Mouse (Mus musculus): Measurements from ENCODE around the gene Agr2. TPM values are rescaled to one million over a fixed set of nuclear protein-coding genes. Genes with fewer than 3 reads are reported as not detected.

Agr2 gene
- polyA plus RNA-seq, 1 experiment from 2014 or later, result not detected

- 0% methylated on average over 34 of the region's 35 CpGs for WGBS
- Histone ChIP-seq H3K36me3 (ENCODE audit: control insufficient read depth, insufficient read depth, low read length) (no peaks in the 10 kb centered on the region), H3K27ac (ENCODE audit: low read depth, low read length) (peak within 1 kb of the TSS; percentile 75), H3K9me3 (ENCODE audit: control insufficient read depth, low read length) (no peaks in the 10 kb centered on the region), H3K4me3 (ENCODE audit: low read depth, low read length) (peak within 1 kb of the TSS; percentile 86), H3K27me3 (ENCODE audit: control insufficient read depth, insufficient read depth, low read length) (no peaks in the 10 kb centered on the region), H3K4me2 (ENCODE audit: low read depth) (peak within 1 kb of the TSS; percentile 49), H3K4me1 (ENCODE audit: control insufficient read depth, insufficient read depth, low read length) (0 out of 2 replicates have a peak, but pooled peaks cover 3% of the 10 kb centered on the region), H3K9ac (ENCODE audit: low read length) (peak within 1 kb of the TSS; percentile 93)
- DNase-seq (ENCODE audit: low spot score) (peak; percentile 92), ATAC-seq (ENCODE audit: insufficient read depth, low FRiP score, low TSS enrichment) (peak; percentile 98)
Measured at GRCm38 (mm10) chr12:36042348-36042778, 49.7 kb downstream of the Agr2 start, which contains the start of gene Tspan13. Gene Tspan13, minus strand, starts transcription at chr12:36042500.

- Histone ChIP-seq H3K36me3 (ENCODE audit: control insufficient read depth, insufficient read depth, low read length) (no peaks in the 10 kb centered on the region), H3K4me2 (ENCODE audit: low read depth) (no peak overlapping the region), H3K4me1 (ENCODE audit: control insufficient read depth, insufficient read depth, low read length) (0 out of 2 replicates have a peak, but pooled peaks cover 3% of the 10 kb centered on the region), H3K4me3 (ENCODE audit: low read depth, low read length) (no peak overlapping the region), H3K9me3 (ENCODE audit: control insufficient read depth, low read length) (no peaks in the 10 kb centered on the region), H3K27me3 (ENCODE audit: control insufficient read depth, insufficient read depth, low read length) (no peaks in the 10 kb centered on the region), H3K27ac (ENCODE audit: low read depth, low read length) (no peak overlapping the region), H3K9ac (ENCODE audit: low read length) (no peak overlapping the region)
- ATAC-seq (ENCODE audit: insufficient read depth, low FRiP score, low TSS enrichment), result no peak
- 66% methylated on average over 2 of the region's 2 CpGs for WGBS
- DNase-seq (ENCODE audit: low spot score), result no peak
Measured at GRCm38 (mm10) chr12:36044691-36045090, 52.0 kb downstream of the Agr2 start.

- Histone ChIP-seq H3K27me3 (ENCODE audit: control insufficient read depth, insufficient read depth, low read length) (no peaks in the 10 kb centered on the region), H3K36me3 (ENCODE audit: control insufficient read depth, insufficient read depth, low read length) (no peaks in the 10 kb centered on the region), H3K4me2 (ENCODE audit: low read depth) (no peak overlapping the region), H3K4me1 (ENCODE audit: control insufficient read depth, insufficient read depth, low read length) (no peaks in the 10 kb centered on the region), H3K9ac (ENCODE audit: low read length) (no peak overlapping the region), H3K27ac (ENCODE audit: low read depth, low read length) (no peak overlapping the region), H3K4me3 (ENCODE audit: low read depth, low read length) (no peak overlapping the region), H3K9me3 (ENCODE audit: control insufficient read depth, low read length) (no peaks in the 10 kb centered on the region)
- no peak for DNase-seq (ENCODE audit: low spot score)
- ATAC-seq (ENCODE audit: insufficient read depth, low FRiP score, low TSS enrichment), result no peak
- 50% methylated on average over 5 of the region's 5 CpGs for WGBS
Measured at GRCm38 (mm10) chr12:36046196-36046595, 53.5 kb downstream of the Agr2 start.

GRCm38 (mm10) chr12:36047593-36047992 lies 54.9 kb downstream of the Agr2 start:
- ATAC-seq (ENCODE audit: insufficient read depth, low FRiP score, low TSS enrichment) (no peak), DNase-seq (ENCODE audit: low spot score) (no peak)
- WGBS, result 78% methylated on average over 2 of the region's 2 CpGs
- Histone ChIP-seq H3K4me3 (ENCODE audit: low read depth, low read length) (no peak overlapping the region), H3K9me3 (ENCODE audit: control insufficient read depth, low read length) (no peaks in the 10 kb centered on the region), H3K27me3 (ENCODE audit: control insufficient read depth, insufficient read depth, low read length) (no peaks in the 10 kb centered on the region), H3K27ac (ENCODE audit: low read depth, low read length) (no peak overlapping the region), H3K36me3 (ENCODE audit: control insufficient read depth, insufficient read depth, low read length) (no peaks in the 10 kb centered on the region), H3K9ac (ENCODE audit: low read length) (no peak overlapping the region), H3K4me1 (ENCODE audit: control insufficient read depth, insufficient read depth, low read length) (no peaks in the 10 kb centered on the region), H3K4me2 (ENCODE audit: low read depth) (no peak overlapping the region)

- no peaks in the 10 kb centered on the region for H3K4me1 ChIP-seq (ENCODE audit: control insufficient read depth, insufficient read depth, low read length)
- H3K27ac ChIP-seq (ENCODE audit: low read depth, low read length), result no peak overlapping the region
- no peak overlapping the region for H3K4me2 ChIP-seq (ENCODE audit: low read depth)
- ATAC-seq (ENCODE audit: insufficient read depth, low FRiP score, low TSS enrichment) (no peak), DNase-seq (ENCODE audit: low spot score) (no peak)
- 71% methylated on average over 1 of the region's 1 CpGs for WGBS
- no peaks in the 10 kb centered on the region for H3K36me3 ChIP-seq (ENCODE audit: control insufficient read depth, insufficient read depth, low read length)
- H3K9ac ChIP-seq (ENCODE audit: low read length), result no peak overlapping the region
- H3K9me3 ChIP-seq (ENCODE audit: control insufficient read depth, low read length), result no peaks in the 10 kb centered on the region
- H3K4me3 ChIP-seq (ENCODE audit: low read depth, low read length), result no peak overlapping the region
- no peaks in the 10 kb centered on the region for H3K27me3 ChIP-seq (ENCODE audit: control insufficient read depth, insufficient read depth, low read length)
Measured at GRCm38 (mm10) chr12:36050276-36050675, 57.6 kb downstream of the Agr2 start.

Other genes starting within 250 kb of the Agr2 start
- gene Agr3, start 67.3 kb upstream of the Agr2 start, polyA plus RNA-seq (2014; fragmentation: Nextera tagmentation; extraction: Ambion mirVana), result not detected in 2 replicates
- 158 and 168 TPM in 2 replicates for gene Tspan13, start 49.6 kb downstream of the Agr2 start, polyA plus RNA-seq (2014; fragmentation: Nextera tagmentation; extraction: Ambion mirVana)
- gene Ankmy2, start 164.2 kb downstream of the Agr2 start, polyA plus RNA-seq (2014; fragmentation: Nextera tagmentation; extraction: Ambion mirVana), result 23.1 and 29.1 TPM in 2 replicates
- gene Bzw2, start 165.2 kb downstream of the Agr2 start, polyA plus RNA-seq (2014; fragmentation: Nextera tagmentation; extraction: Ambion mirVana), result 291 and 303 TPM in 2 replicates

Data from neural tube, embryonic 11.5 days (tissue).